Mouse (Mus musculus): ENCODE measurements around the gene Hpdl. TPM values are rescaled to one million over a fixed set of nuclear protein-coding genes. Genes with fewer than 3 reads are reported as not detected.

The Hpdl gene
- polyA plus RNA-seq, 1 experiment from 2014 or later: 1.1 TPM

GRCm38 (mm10) chr4:116838999-116839398, 17.5 kb upstream of the Hpdl start:
- no peak for ATAC-seq (ENCODE audit: low FRiP score, low TSS enrichment)
- Histone ChIP-seq H3K4me1 (ENCODE audit: control insufficient read depth, insufficient read depth, low read length) (no peaks in the 10 kb centered on the region), H3K27ac (ENCODE audit: low read depth, low read length) (no peak overlapping the region), H3K9ac (ENCODE audit: low read depth, low read length) (no peak overlapping the region), H3K4me2 (replicated peaks; ENCODE audit: low read depth, low read length) (no peak overlapping the region), H3K4me3 (ENCODE audit: low read length) (no peak overlapping the region), H3K36me3 (ENCODE audit: control insufficient read depth, insufficient read depth, low read length) (no peaks in the 10 kb centered on the region), H3K9me3 (ENCODE audit: control insufficient read depth, low read length) (no peaks in the 10 kb centered on the region), H3K27me3 (ENCODE audit: control insufficient read depth, insufficient read depth, low read length) (peaks cover 3% of the 10 kb centered on the region; the same call in 1 of the 2 replicates)
- 30% methylated on average over 2 of the region's 2 CpGs for WGBS

GRCm38 (mm10) chr4:116830070-116830368, 8.5 kb upstream of the Hpdl start:
- no peak overlapping the region for H3K4me2 ChIP-seq (replicated peaks; ENCODE audit: low read depth, low read length)
- no peak overlapping the region for H3K9ac ChIP-seq (ENCODE audit: low read depth, low read length)
- H3K4me3 ChIP-seq (ENCODE audit: low read length): no peak overlapping the region
- 7% methylated on average over 6 of the region's 6 CpGs for WGBS
- peak; percentile 87 for ATAC-seq (ENCODE audit: low FRiP score, low TSS enrichment)
- H3K36me3 ChIP-seq (ENCODE audit: control insufficient read depth, insufficient read depth, low read length): no peaks in the 10 kb centered on the region
- H3K9me3 ChIP-seq (ENCODE audit: control insufficient read depth, low read length): no peaks in the 10 kb centered on the region
- H3K27me3 ChIP-seq (ENCODE audit: control insufficient read depth, insufficient read depth, low read length): no peaks in the 10 kb centered on the region
- H3K27ac ChIP-seq (ENCODE audit: low read depth, low read length): peak overlapping the region; percentile 13; the same call in 1 of the 2 replicates
- peaks cover 11% of the 10 kb centered on the region for H3K4me1 ChIP-seq (ENCODE audit: control insufficient read depth, insufficient read depth, low read length)

- no peaks in the 10 kb centered on the region for H3K9me3 ChIP-seq (ENCODE audit: control insufficient read depth, low read length)
- H3K4me1 ChIP-seq (ENCODE audit: control insufficient read depth, insufficient read depth, low read length): peaks cover 13% of the 10 kb centered on the region
- no peaks in the 10 kb centered on the region for H3K27me3 ChIP-seq (ENCODE audit: control insufficient read depth, insufficient read depth, low read length)
- 46% methylated on average over 6 of the region's 6 CpGs for WGBS
- H3K27ac ChIP-seq (ENCODE audit: low read depth, low read length): peak overlapping the region; percentile 13; the same call in 1 of the 2 replicates
- 0 out of 2 replicates have a peak, but pooled peaks have one; percentile 22 for ATAC-seq (ENCODE audit: low FRiP score, low TSS enrichment)
- H3K4me3 ChIP-seq (ENCODE audit: low read length): no peak overlapping the region
- no peak overlapping the region for H3K9ac ChIP-seq (ENCODE audit: low read depth, low read length)
- no peaks in the 10 kb centered on the region for H3K36me3 ChIP-seq (ENCODE audit: control insufficient read depth, insufficient read depth, low read length)
- no peak overlapping the region for H3K4me2 ChIP-seq (replicated peaks; ENCODE audit: low read depth, low read length)
Observed at GRCm38 (mm10) chr4:116829364-116830069, 8.0 kb upstream of the Hpdl start.

GRCm38 (mm10) chr4:116827819-116828218, 6.3 kb upstream of the Hpdl start:
- Histone ChIP-seq H3K4me3 (ENCODE audit: low read length) (no peak overlapping the region), H3K27me3 (ENCODE audit: control insufficient read depth, insufficient read depth, low read length) (no peaks in the 10 kb centered on the region), H3K9me3 (ENCODE audit: control insufficient read depth, low read length) (no peaks in the 10 kb centered on the region), H3K4me2 (replicated peaks; ENCODE audit: low read depth, low read length) (no peak overlapping the region), H3K9ac (ENCODE audit: low read depth, low read length) (no peak overlapping the region), H3K4me1 (ENCODE audit: control insufficient read depth, insufficient read depth, low read length) (peaks cover 13% of the 10 kb centered on the region), H3K36me3 (ENCODE audit: control insufficient read depth, insufficient read depth, low read length) (no peaks in the 10 kb centered on the region), H3K27ac (ENCODE audit: low read depth, low read length) (no peak overlapping the region)
- WGBS: 3% methylated on average over 4 of the region's 4 CpGs
- ATAC-seq (ENCODE audit: low FRiP score, low TSS enrichment): no peak

- Histone ChIP-seq H3K27ac (ENCODE audit: low read depth, low read length) (peak overlapping the region; percentile 65; the same call in 1 of the 2 replicates), H3K36me3 (ENCODE audit: control insufficient read depth, insufficient read depth, low read length) (no peaks in the 10 kb centered on the region), H3K4me1 (ENCODE audit: control insufficient read depth, insufficient read depth, low read length) (peaks cover 19% of the 10 kb centered on the region), H3K9ac (ENCODE audit: low read depth, low read length) (peak overlapping the region; percentile 65), H3K4me3 (ENCODE audit: low read length) (peak overlapping the region; percentile 57), H3K27me3 (ENCODE audit: control insufficient read depth, insufficient read depth, low read length) (peaks cover 7% of the 10 kb centered on the region; the same call in 1 of the 2 replicates), H3K4me2 (replicated peaks; ENCODE audit: low read depth, low read length) (peak overlapping the region; percentile 73), H3K9me3 (ENCODE audit: control insufficient read depth, low read length) (no peaks in the 10 kb centered on the region)
- WGBS: under 1% methylated on average over 29 of the region's 29 CpGs
- peak; percentile 29 for ATAC-seq (ENCODE audit: low FRiP score, low TSS enrichment)
Observed at GRCm38 (mm10) chr4:116824541-116825004, 3.1 kb upstream of the Hpdl start.

GRCm38 (mm10) chr4:116820902-116821693, 409 bp downstream of the Hpdl start:
- WGBS: under 1% methylated on average over 51 of the region's 51 CpGs

GRCm38 (mm10) chr4:116819968-116820901, 1.3 kb downstream of the Hpdl start:
- 25% methylated on average over 32 of the region's 32 CpGs for WGBS
- Histone ChIP-seq H3K27me3 (ENCODE audit: control insufficient read depth, insufficient read depth, low read length) (peaks cover 10% of the 10 kb centered on the region; the same call in 1 of the 2 replicates), H3K4me1 (ENCODE audit: control insufficient read depth, insufficient read depth, low read length) (peaks cover 14% of the 10 kb centered on the region; the same call in 1 of the 2 replicates), H3K4me2 (replicated peaks; ENCODE audit: low read depth, low read length) (peak overlapping the region; percentile 91), H3K9me3 (ENCODE audit: control insufficient read depth, low read length) (no peaks in the 10 kb centered on the region), H3K4me3 (ENCODE audit: low read length) (peak overlapping the region; percentile 43), H3K27ac (ENCODE audit: low read depth, low read length) (no peak overlapping the region), H3K36me3 (ENCODE audit: control insufficient read depth, insufficient read depth, low read length) (peaks cover 6% of the 10 kb centered on the region), H3K9ac (ENCODE audit: low read depth, low read length) (peak overlapping the region; percentile 55; the same call in 1 of the 2 replicates)
- ATAC-seq (ENCODE audit: low FRiP score, low TSS enrichment): no peak

More at GRCm38 (mm10) chr4:116820902-116821693, 409 bp downstream of the Hpdl start:
- peaks cover 6% of the 10 kb centered on the region for H3K36me3 ChIP-seq (ENCODE audit: control insufficient read depth, insufficient read depth, low read length)
- peak; percentile 83 for ATAC-seq (ENCODE audit: low FRiP score, low TSS enrichment)
- peaks cover 17% of the 10 kb centered on the region; the same call in 1 of the 2 replicates for H3K4me1 ChIP-seq (ENCODE audit: control insufficient read depth, insufficient read depth, low read length)
- H3K27ac ChIP-seq (ENCODE audit: low read depth, low read length): no peak overlapping the region
- peak overlapping the region; percentile 91 for H3K4me2 ChIP-seq (replicated peaks; ENCODE audit: low read depth, low read length)
- H3K9me3 ChIP-seq (ENCODE audit: control insufficient read depth, low read length): no peaks in the 10 kb centered on the region
- peaks cover 10% of the 10 kb centered on the region; the same call in 1 of the 2 replicates for H3K27me3 ChIP-seq (ENCODE audit: control insufficient read depth, insufficient read depth, low read length)
- H3K4me3 ChIP-seq (ENCODE audit: low read length): peak overlapping the region; percentile 43
- H3K9ac ChIP-seq (ENCODE audit: low read depth, low read length): peak overlapping the region; percentile 55

GRCm38 (mm10) chr4:116817486-116817885, 4.0 kb downstream of the Hpdl start:
- Histone ChIP-seq H3K4me2 (replicated peaks; ENCODE audit: low read depth, low read length) (no peak overlapping the region), H3K9me3 (ENCODE audit: control insufficient read depth, low read length) (no peaks in the 10 kb centered on the region), H3K27ac (ENCODE audit: low read depth, low read length) (no peak overlapping the region), H3K27me3 (ENCODE audit: control insufficient read depth, insufficient read depth, low read length) (peaks cover 10% of the 10 kb centered on the region; the same call in 1 of the 2 replicates), H3K9ac (ENCODE audit: low read depth, low read length) (no peak overlapping the region), H3K36me3 (ENCODE audit: control insufficient read depth, insufficient read depth, low read length) (peaks cover 6% of the 10 kb centered on the region), H3K4me3 (ENCODE audit: low read length) (no peak overlapping the region), H3K4me1 (ENCODE audit: control insufficient read depth, insufficient read depth, low read length) (peaks cover 10% of the 10 kb centered on the region; the same call in 1 of the 2 replicates)
- ATAC-seq (ENCODE audit: low FRiP score, low TSS enrichment): no peak
- 87% methylated on average over 6 of the region's 6 CpGs for WGBS

Measured in kidney, embryonic 14.5 days (tissue).